Comparison of ENCODE assay signal across 12 mouse cellular contexts in the genomic region with DNA sequence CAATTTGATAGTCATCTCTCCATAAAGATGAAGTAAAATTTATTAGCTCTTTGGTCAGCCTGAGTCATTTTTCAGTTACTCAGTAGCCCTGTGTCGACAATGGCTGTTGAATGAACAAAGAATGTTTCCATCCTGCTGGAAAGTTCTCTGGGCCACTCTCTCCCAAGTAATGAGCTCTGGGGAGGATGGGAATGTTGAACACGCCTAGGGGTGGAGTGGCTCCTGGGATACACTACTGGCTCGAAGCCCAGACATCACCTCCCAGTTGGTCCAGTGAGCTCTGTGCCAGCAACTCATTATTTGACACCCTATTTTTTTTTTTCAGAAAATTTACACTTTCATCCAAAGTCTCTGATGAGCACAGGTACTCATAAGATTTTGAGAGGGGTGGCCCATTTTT.
A peak's percentile ranks its signal among the peaks of the same experiment; 100 is the strongest.
DNase-seq lines count a peak whose midpoint lies in the region; ATAC-seq and TF ChIP-seq lines count a peak whose summit lies in the region.
"Had no signal": no experiment of that assay in that cellular context is flagged by ENCODE, and none has a peak within 500 bp of the region (broad histone marks: within the 10 kb centered on the region; RNA-seq: fewer than 3 reads in every experiment).

No protein-coding gene starts in this region.

- POLR2A ChIA-PET in Patski (lab: Charles Lee), result no interaction called here

- no peak overlapping the region for H3K9ac ChIP-seq in forebrain, embryonic 15.5 days (replicated peaks)
- no peak overlapping the region for H3K9ac ChIP-seq in forebrain, embryonic 12.5 days
- no peak overlapping the region for H3K9ac ChIP-seq in lung, embryonic 16.5 days (ENCODE audit: low read length)
- H3K9ac ChIP-seq: heart, embryonic 15.5 days; stomach, embryonic 15.5 days had no signal

- DNase-seq in Patski (ENCODE audit: low read depth, low spot score), result peak; percentile 68
- DNase-seq in heart, postnatal 10 days, result peak; percentile 20 to 30
- no peak for DNase-seq in embryo, embryonic 10.5 days (ENCODE audit: low spot score)
- no peak for DNase-seq in cerebellum, adult 8-10 months
- DNase-seq: cerebellum, adult 2 months had no signal

- no peak overlapping the region for H3K27ac ChIP-seq in forebrain, embryonic 15.5 days (replicated peaks)
- no peak overlapping the region for H3K27ac ChIP-seq in forebrain, embryonic 12.5 days
- H3K27ac ChIP-seq in lung, embryonic 16.5 days (ENCODE audit: low read length), result no peak overlapping the region
- H3K27ac ChIP-seq: heart, embryonic 15.5 days; stomach, embryonic 15.5 days had no signal

- intact Hi-C loops in heart, postnatal 10 days (cut with DNase I), result no loop called here

- CTCF ChIA-PET in Patski (lab: Charles Lee), result interaction anchor here (1.1 to 1.9 kb wide), 2 partner anchors 11 to 433 kb away, joined by 3 to 6 read pairs; no protein-coding TSS in a partner anchor

- ATAC-seq in forebrain, embryonic 15.5 days (replicated peaks), result peak; percentile 71; the same call in 1 of the 2 replicates
- ATAC-seq in forebrain, embryonic 12.5 days (ENCODE audit: low FRiP score), result no peak
- ATAC-seq in Patski, result peak; percentile 51
- peak; percentile 78; the same call in 1 of the 2 replicates for ATAC-seq in lung, embryonic 16.5 days (ENCODE audit: low read depth)
- no peak for ATAC-seq in cerebellum, adult (ENCODE audit: insufficient number of reproducible peaks, low FRiP score, low TSS enrichment)
- ATAC-seq: intestine, embryonic 16.5 days had no signal

- H3K4me3 ChIP-seq in forebrain, embryonic 15.5 days, result no peak overlapping the region
- H3K4me3 ChIP-seq in forebrain, embryonic 12.5 days (replicated peaks), result no peak overlapping the region
- H3K4me3 ChIP-seq in lung, embryonic 16.5 days (ENCODE audit: low read length), result no peak overlapping the region
- H3K4me3 ChIP-seq: heart, embryonic 15.5 days; stomach, embryonic 15.5 days had no signal

- WGBS in forebrain, embryonic 15.5 days, result 55% methylated on average over 3 of the region's 3 CpGs
- 92% methylated on average over 3 of the region's 3 CpGs for WGBS in forebrain, embryonic 12.5 days
- WGBS in lung, embryonic 16.5 days, result 30% methylated on average over 3 of the region's 3 CpGs

- H3K9me3 ChIP-seq in forebrain, embryonic 15.5 days, result no peaks in the 10 kb centered on the region
- no peaks in the 10 kb centered on the region for H3K9me3 ChIP-seq in forebrain, embryonic 12.5 days
- no peaks in the 10 kb centered on the region for H3K9me3 ChIP-seq in lung, embryonic 16.5 days (ENCODE audit: control insufficient read depth, low read length)
- H3K9me3 ChIP-seq: heart, embryonic 15.5 days; stomach, embryonic 15.5 days had no signal

- no peaks in the 10 kb centered on the region for H3K36me3 ChIP-seq in forebrain, embryonic 15.5 days
- no peaks in the 10 kb centered on the region for H3K36me3 ChIP-seq in forebrain, embryonic 12.5 days (replicated peaks)
- no peaks in the 10 kb centered on the region for H3K36me3 ChIP-seq in lung, embryonic 16.5 days (ENCODE audit: control insufficient read depth, insufficient read depth, low read length)
- H3K36me3 ChIP-seq: heart, embryonic 15.5 days; stomach, embryonic 15.5 days had no signal

- in situ Hi-C loops in Patski (cut with MboI; ENCODE audit: low pct_unique_long_range_greater_than_20kb), result no loop called here

- TF ChIP-seq CTCF in Patski (IDR thresholded peaks at IDR 0.05), result no peak

- H3K4me1 ChIP-seq in forebrain, embryonic 15.5 days, result peaks cover 3% of the 10 kb centered on the region; the same call in 1 of the 2 replicates
- no peaks in the 10 kb centered on the region for H3K4me1 ChIP-seq in forebrain, embryonic 12.5 days
- peaks cover 15% of the 10 kb centered on the region for H3K4me1 ChIP-seq in lung, embryonic 16.5 days (replicated peaks; ENCODE audit: control insufficient read depth, insufficient read depth, low read length)

- H3K27me3 ChIP-seq in forebrain, embryonic 15.5 days, result no peaks in the 10 kb centered on the region
- H3K27me3 ChIP-seq in forebrain, embryonic 12.5 days, result no peaks in the 10 kb centered on the region
- H3K27me3 ChIP-seq in Patski, result no peaks in the 10 kb centered on the region
- H3K27me3 ChIP-seq in lung, embryonic 16.5 days (ENCODE audit: control insufficient read depth, insufficient read depth, low read depth, low read length), result no peaks in the 10 kb centered on the region
- H3K27me3 ChIP-seq: heart, embryonic 15.5 days; stomach, embryonic 15.5 days had no signal

- no peak overlapping the region for H3K4me2 ChIP-seq in forebrain, embryonic 15.5 days (replicated peaks)
- no peak overlapping the region for H3K4me2 ChIP-seq in forebrain, embryonic 12.5 days
- H3K4me2 ChIP-seq in lung, embryonic 16.5 days (ENCODE audit: low read depth, low read length), result no peak overlapping the region
- H3K4me2 ChIP-seq: heart, embryonic 15.5 days; stomach, embryonic 15.5 days had no signal

Comparison
In these comparisons a context has a peak if more than half of its experiments do, and no peak if none do; other contexts are left out.
1. ATAC-seq: peak in forebrain, embryonic 15.5 days (single experiment), Patski (single experiment) and lung, embryonic 16.5 days (single experiment); none in forebrain, embryonic 12.5 days (single experiment) and cerebellum, adult (single experiment).
2. DNase-seq: peak in Patski (single experiment) and heart, postnatal 10 days (2 of 2); none in embryo, embryonic 10.5 days (single experiment) and cerebellum, adult 8-10 months (single experiment).